Mouse (Mus musculus): ENCODE results near the gene Gm20388. TPM values are rescaled to one million over a fixed set of nuclear protein-coding genes. Genes with fewer than 3 reads are reported as not detected.

Gene Gm20388
- total and polyA plus RNA-seq, 2 experiments from 2014 or later = 51.3 TPM; not detected in 1

DNA sequence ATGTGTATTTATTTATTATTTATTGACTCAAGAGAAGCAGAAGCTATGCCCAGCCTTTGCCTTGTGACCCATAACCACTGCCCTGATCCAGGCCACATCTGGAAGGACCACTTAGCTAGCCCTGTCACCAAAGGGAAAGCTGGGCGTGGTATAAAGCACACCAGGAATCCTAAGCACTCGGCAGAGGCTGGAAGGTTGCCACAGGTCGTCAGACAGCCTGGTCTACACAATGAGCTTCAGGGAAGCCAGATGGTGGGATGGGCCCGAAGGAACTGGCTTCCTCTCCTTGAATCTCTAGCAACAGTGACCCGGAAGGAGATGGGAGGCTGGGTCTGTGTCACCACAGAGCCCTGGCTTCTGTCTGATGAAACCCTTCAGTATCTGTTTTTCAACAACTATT lies 2513.0 kb downstream of the Gm20388 start:
- WGBS = 50% methylated on average over 5 of the region's 5 CpGs
- TF ChIP-seq CTCF (IDR thresholded peaks at IDR 0.05; ENCODE audit: low read depth) = no peak
- DNase-seq = no peak

DNA sequence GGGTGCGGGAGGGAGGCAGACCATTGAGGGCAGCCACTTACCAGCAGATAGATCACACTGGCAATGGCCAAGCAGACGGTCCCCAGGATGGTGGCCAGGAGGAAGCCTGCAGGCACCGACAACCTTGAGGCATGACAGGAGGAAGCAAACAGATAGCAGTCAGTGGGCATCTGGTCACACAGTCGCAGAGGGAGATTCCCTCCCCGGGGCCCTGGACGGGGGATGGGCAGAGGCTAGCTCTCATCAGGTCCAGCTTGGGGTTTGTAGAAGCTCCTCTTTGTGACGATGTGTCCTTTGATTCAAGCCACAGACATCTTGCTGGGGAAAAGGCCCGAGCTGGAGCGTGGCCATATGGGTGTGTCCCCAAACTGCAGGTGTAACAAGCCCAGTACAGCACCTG lies 2515.5 kb downstream of the Gm20388 start:
- Histone ChIP-seq H3K4me3 (ENCODE audit: low read depth, low read length) (no peak overlapping the region), H3K27me3 (ENCODE audit: insufficient read depth, low read length) (no peaks in the 10 kb centered on the region), H3K9ac (no peak overlapping the region), H3K36me3 (ENCODE audit: insufficient read depth) (no peaks in the 10 kb centered on the region), H3K9me3 (ENCODE audit: low read length) (no peaks in the 10 kb centered on the region), H3K27ac (ENCODE audit: low read depth, low read length) (no peak overlapping the region), H3K4me2 (ENCODE audit: low read depth) (no peak overlapping the region), H3K4me1 (ENCODE audit: insufficient read depth) (no peaks in the 10 kb centered on the region)
- DNase-seq (no peak), ATAC-seq (no peak)
- WGBS = 85% methylated on average over 9 of the region's 9 CpGs
- TF ChIP-seq CTCF (IDR thresholded peaks at IDR 0.05; ENCODE audit: low read depth) = no peak

More for the DNA sequence above, 2513.0 kb downstream of the Gm20388 start:
- Histone ChIP-seq H3K9me3 (ENCODE audit: low read length) (no peaks in the 10 kb centered on the region), H3K4me2 (ENCODE audit: low read depth) (no peak overlapping the region), H3K27me3 (ENCODE audit: insufficient read depth, low read length) (no peaks in the 10 kb centered on the region), H3K4me3 (ENCODE audit: low read depth, low read length) (no peak overlapping the region), H3K36me3 (ENCODE audit: insufficient read depth) (peaks cover 3% of the 10 kb centered on the region; the same call in 1 of the 2 replicates), H3K4me1 (ENCODE audit: insufficient read depth) (no peaks in the 10 kb centered on the region), H3K27ac (ENCODE audit: low read depth, low read length) (no peak overlapping the region), H3K9ac (no peak overlapping the region)
- no peak for ATAC-seq

DNA sequence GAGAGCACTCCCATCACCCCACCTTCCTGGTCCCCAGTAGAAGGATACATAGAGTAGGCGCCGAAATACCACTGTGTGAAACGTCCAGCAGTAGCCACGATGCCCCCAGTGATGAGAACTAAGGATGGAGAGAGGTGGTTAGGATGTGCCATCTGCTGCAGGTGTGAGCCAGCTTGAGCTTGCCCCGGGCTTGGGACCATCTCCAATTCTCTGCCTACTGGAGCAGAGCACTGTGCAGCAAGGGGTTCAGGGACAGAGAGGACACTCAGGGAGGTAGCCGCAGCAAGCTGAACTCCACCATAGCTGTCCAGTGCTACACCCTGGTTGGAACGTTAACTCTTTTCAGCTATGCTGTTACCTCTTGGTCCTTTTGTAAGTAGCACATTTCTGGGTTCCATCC lies 2517.0 kb downstream of the Gm20388 start:
- Histone ChIP-seq H3K9me3 (ENCODE audit: low read length) (no peaks in the 10 kb centered on the region), H3K36me3 (ENCODE audit: insufficient read depth) (no peaks in the 10 kb centered on the region), H3K4me2 (ENCODE audit: low read depth) (no peak overlapping the region), H3K27me3 (ENCODE audit: insufficient read depth, low read length) (no peaks in the 10 kb centered on the region), H3K27ac (ENCODE audit: low read depth, low read length) (no peak overlapping the region), H3K4me1 (ENCODE audit: insufficient read depth) (0 out of 2 replicates have a peak, but pooled peaks cover 4% of the 10 kb centered on the region), H3K9ac (no peak overlapping the region), H3K4me3 (ENCODE audit: low read depth, low read length) (no peak overlapping the region)
- WGBS = 89% methylated on average over 7 of the region's 7 CpGs
- ATAC-seq (no peak), DNase-seq (no peak)
- no peak for TF ChIP-seq CTCF (IDR thresholded peaks at IDR 0.05; ENCODE audit: low read depth)

DNA sequence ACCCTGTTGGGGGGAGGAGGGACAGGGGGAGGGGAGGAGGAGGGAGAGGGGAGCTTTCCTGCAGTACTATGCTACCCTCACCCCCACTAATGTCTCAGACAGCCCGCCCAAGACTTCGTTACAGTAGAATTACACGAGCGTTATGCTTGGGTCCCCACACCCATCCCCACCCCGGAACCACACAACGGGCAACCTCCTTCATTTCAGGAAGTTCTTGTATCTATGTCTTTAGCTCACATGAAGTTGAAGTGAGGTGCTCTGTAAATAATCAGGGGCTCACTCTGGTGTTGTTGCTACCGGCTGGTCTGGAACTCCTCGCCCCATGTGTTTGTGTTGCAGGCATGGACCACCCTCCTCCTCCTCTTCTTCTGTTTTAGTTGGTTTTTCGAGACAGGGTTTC lies 2517.5 kb downstream of the Gm20388 start:
- Histone ChIP-seq H3K9ac (no peak overlapping the region), H3K4me1 (ENCODE audit: insufficient read depth) (0 out of 2 replicates have a peak, but pooled peaks cover 4% of the 10 kb centered on the region), H3K4me3 (ENCODE audit: low read depth, low read length) (no peak overlapping the region), H3K4me2 (ENCODE audit: low read depth) (no peak overlapping the region), H3K9me3 (ENCODE audit: low read length) (no peaks in the 10 kb centered on the region), H3K27ac (ENCODE audit: low read depth, low read length) (no peak overlapping the region), H3K36me3 (ENCODE audit: insufficient read depth) (no peaks in the 10 kb centered on the region), H3K27me3 (ENCODE audit: insufficient read depth, low read length) (no peaks in the 10 kb centered on the region)
- TF ChIP-seq CTCF (IDR thresholded peaks at IDR 0.05; ENCODE audit: low read depth) = no peak
- 87% methylated on average over 9 of the region's 9 CpGs for WGBS
- no peak for DNase-seq
- ATAC-seq = no peak

DNA sequence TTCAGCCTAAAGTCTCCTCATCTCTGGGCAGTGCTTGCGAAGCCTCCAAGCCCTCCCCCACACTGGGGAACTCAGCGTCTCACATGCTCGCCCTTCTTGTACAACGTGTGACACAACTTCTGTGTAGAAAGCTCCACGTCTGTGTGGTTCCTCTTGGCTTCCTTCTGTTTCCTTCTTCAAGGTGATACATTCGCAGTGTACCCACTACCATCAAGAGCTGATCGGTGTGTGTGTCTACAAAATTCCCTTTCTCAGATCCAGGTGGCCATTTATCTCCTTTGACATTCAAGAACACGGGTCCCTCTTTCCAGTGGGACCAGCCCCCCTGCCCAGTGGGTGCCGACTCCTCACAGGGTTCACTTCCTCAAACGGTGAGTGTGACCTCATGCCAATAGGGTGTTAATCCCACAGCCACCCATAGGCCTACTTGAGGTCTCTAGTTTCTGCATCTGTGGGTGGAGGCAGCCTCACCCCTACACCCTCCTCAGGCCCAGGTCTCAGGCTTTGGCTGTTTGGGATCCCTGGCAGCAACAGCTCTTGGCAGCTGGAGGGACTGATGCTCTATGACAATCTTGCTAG lies 2519.5 kb downstream of the Gm20388 start:
- Histone ChIP-seq H3K27me3 (ENCODE audit: insufficient read depth, low read length) (no peaks in the 10 kb centered on the region), H3K9ac (no peak overlapping the region), H3K4me2 (ENCODE audit: low read depth) (no peak overlapping the region), H3K9me3 (ENCODE audit: low read length) (no peaks in the 10 kb centered on the region), H3K27ac (ENCODE audit: low read depth, low read length) (no peak overlapping the region), H3K4me3 (ENCODE audit: low read depth, low read length) (no peak overlapping the region), H3K4me1 (ENCODE audit: insufficient read depth) (0 out of 2 replicates have a peak, but pooled peaks cover 4% of the 10 kb centered on the region), H3K36me3 (ENCODE audit: insufficient read depth) (peaks cover 12% of the 10 kb centered on the region)
- ATAC-seq = no peak
- no peak for TF ChIP-seq CTCF (IDR thresholded peaks at IDR 0.05; ENCODE audit: low read depth)
- 86% methylated on average over 10 of the region's 10 CpGs for WGBS
- no peak for DNase-seq

DNA sequence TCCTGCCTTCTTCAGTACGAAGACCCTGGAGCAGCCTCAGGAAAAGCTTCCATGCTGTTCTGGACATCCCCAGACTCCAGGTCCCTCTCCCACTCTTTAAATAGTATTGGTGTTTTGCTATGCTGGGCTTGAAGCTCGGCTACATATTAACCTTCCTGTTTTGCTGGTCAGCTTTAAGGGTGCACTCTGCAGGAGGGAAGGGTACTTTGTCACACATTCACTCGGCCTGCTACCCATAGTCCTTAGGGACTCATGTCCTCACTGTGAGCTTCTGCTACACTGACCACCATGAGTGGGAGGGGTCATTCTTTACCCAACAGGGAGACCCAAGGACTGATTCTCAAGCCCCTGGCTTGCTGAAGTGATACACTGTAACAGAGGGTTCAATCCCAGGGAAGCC lies 2520.0 kb downstream of the Gm20388 start:
- ATAC-seq (no peak), DNase-seq (no peak)
- Histone ChIP-seq H3K9me3 (ENCODE audit: low read length) (no peaks in the 10 kb centered on the region), H3K4me2 (ENCODE audit: low read depth) (no peak overlapping the region), H3K36me3 (ENCODE audit: insufficient read depth) (peaks cover 13% of the 10 kb centered on the region), H3K27ac (ENCODE audit: low read depth, low read length) (no peak overlapping the region), H3K9ac (no peak overlapping the region), H3K4me3 (ENCODE audit: low read depth, low read length) (no peak overlapping the region), H3K27me3 (ENCODE audit: insufficient read depth, low read length) (no peaks in the 10 kb centered on the region), H3K4me1 (ENCODE audit: insufficient read depth) (0 out of 2 replicates have a peak, but pooled peaks cover 4% of the 10 kb centered on the region)
- WGBS = 84% methylated on average over 3 of the region's 3 CpGs
- TF ChIP-seq CTCF (IDR thresholded peaks at IDR 0.05; ENCODE audit: low read depth) = no peak

DNA sequence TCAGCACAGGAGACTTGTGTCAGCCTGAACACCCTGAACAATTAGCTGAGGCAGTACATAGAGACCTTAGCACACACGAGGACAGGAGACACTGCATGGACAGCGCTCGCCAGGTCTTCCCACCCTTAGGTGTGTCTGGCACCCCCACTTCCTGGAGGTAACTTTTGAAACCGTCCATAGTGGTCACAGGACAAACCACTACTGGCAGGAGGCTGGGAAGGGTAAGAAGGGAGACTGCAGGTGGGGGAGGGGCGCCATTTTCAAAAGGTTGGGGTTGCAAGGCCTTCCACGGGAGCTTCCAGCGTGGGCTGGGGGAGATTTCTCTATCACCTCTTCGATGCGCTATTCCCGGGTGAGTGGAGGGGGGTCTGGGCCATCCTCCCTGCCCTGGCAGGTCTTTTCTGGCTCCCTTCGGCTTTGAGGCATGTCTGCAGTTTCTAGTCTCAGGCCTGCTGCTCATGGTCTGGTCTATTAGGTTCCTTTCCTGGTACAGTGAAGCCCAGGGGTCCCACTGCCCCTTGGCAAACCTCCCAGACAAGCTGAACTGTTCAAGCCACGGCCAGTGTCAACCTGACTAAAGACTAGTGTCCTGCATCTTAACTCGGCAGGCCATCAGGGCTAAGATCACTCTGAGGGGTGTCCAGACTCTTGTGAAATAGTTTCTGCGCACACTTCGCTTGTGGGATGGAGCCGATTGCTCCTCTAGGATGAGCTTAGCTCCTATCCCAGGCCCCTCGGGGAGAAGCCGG lies 2521.2 kb downstream of the Gm20388 start:
- ATAC-seq = 0 out of 2 replicates have a peak, but pooled peaks have one; percentile 3

More for the DNA sequence above, 2521.2 kb downstream of the Gm20388 start:
- no peak overlapping the region for H3K27ac ChIP-seq (ENCODE audit: low read depth, low read length)
- 39% methylated on average over 18 of the region's 18 CpGs for WGBS
- peaks cover 24% of the 10 kb centered on the region for H3K36me3 ChIP-seq (ENCODE audit: insufficient read depth)
- H3K4me2 ChIP-seq (ENCODE audit: low read depth) = peak overlapping the region; percentile 47
- H3K9me3 ChIP-seq (ENCODE audit: low read length) = no peaks in the 10 kb centered on the region
- peak; percentile 8 for DNase-seq
- H3K9ac ChIP-seq = 0 out of 2 replicates have a peak overlapping the region, but pooled peaks have one; percentile 33
- H3K27me3 ChIP-seq (ENCODE audit: insufficient read depth, low read length) = no peaks in the 10 kb centered on the region
- H3K4me1 ChIP-seq (ENCODE audit: insufficient read depth) = 0 out of 2 replicates have a peak, but pooled peaks cover 4% of the 10 kb centered on the region
- TF ChIP-seq CTCF (IDR thresholded peaks at IDR 0.05; ENCODE audit: low read depth) = no peak
- peak overlapping the region; percentile 21; the same call in 1 of the 2 replicates for H3K4me3 ChIP-seq (ENCODE audit: low read depth, low read length)

All from forebrain, postnatal 0 days (tissue).